Mouse (Mus musculus): ENCODE results near the gene Neurod4. TPM values are rescaled to one million over a fixed set of nuclear protein-coding genes. Genes with fewer than 3 reads are reported as not detected.
"Not testable (repeated sequence)": the region's sequence is repeated elsewhere in the genome, so short reads cannot be mapped to it uniquely, and the experiment has no call there.

Neurod4 gene
- polyA plus RNA-seq, 1 experiment = not detected

GRCm38 (mm10) chr10:130313531-130313930 is 33.5 kb upstream of the Neurod4 start:
- no peak overlapping the region for H3K4me3 ChIP-seq (replicated peaks; ENCODE audit: control insufficient read depth, low read depth, low read length)
- WGBS = 62% methylated on average over 1 of the region's 1 CpGs
- no peaks in the 10 kb centered on the region for H3K4me1 ChIP-seq (ENCODE audit: control insufficient read depth, insufficient read depth, low read length)
- no peak for TF ChIP-seq POLR2A (IDR thresholded peaks at IDR 0.05; ENCODE audit: borderline replicate concordance, control insufficient read depth, low read depth, low read length)
- TF ChIP-seq CTCF (IDR thresholded peaks at IDR 0.05; ENCODE audit: control insufficient read depth, insufficient read depth, low read length) = peak; percentile 57
- H3K27ac ChIP-seq (ENCODE audit: control insufficient read depth, insufficient read depth, low read depth, low read length, poor library complexity) = no peak overlapping the region

GRCm38 (mm10) chr10:130311534-130312227 is 31.6 kb upstream of the Neurod4 start:
- Histone ChIP-seq H3K27ac (ENCODE audit: control insufficient read depth, insufficient read depth, low read depth, low read length, poor library complexity) (no peak overlapping the region), H3K4me1 (ENCODE audit: control insufficient read depth, insufficient read depth, low read length) (no peaks in the 10 kb centered on the region), H3K4me3 (replicated peaks; ENCODE audit: control insufficient read depth, low read depth, low read length) (no peak overlapping the region)
- no peak for TF ChIP-seq POLR2A (IDR thresholded peaks at IDR 0.05; ENCODE audit: borderline replicate concordance, control insufficient read depth, low read depth, low read length)
- no peak for TF ChIP-seq CTCF (IDR thresholded peaks at IDR 0.05; ENCODE audit: control insufficient read depth, insufficient read depth, low read length)
- 10% methylated on average over 2 of the region's 2 CpGs for WGBS

GRCm38 (mm10) chr10:130304138-130304537 is 24.1 kb upstream of the Neurod4 start:
- 66% methylated on average over 4 of the region's 5 CpGs for WGBS
- H3K4me3 ChIP-seq (replicated peaks; ENCODE audit: control insufficient read depth, low read depth, low read length); H3K4me1 ChIP-seq (ENCODE audit: control insufficient read depth, insufficient read depth, low read length); H3K27ac ChIP-seq (ENCODE audit: control insufficient read depth, insufficient read depth, low read depth, low read length, poor library complexity): not testable (repeated sequence)

- TF ChIP-seq CTCF (IDR thresholded peaks at IDR 0.05; ENCODE audit: control insufficient read depth, insufficient read depth, low read length) = 0 out of 2 replicates have a peak, but pooled peaks have one; percentile 4
- H3K4me3 ChIP-seq (replicated peaks; ENCODE audit: control insufficient read depth, low read depth, low read length); H3K27ac ChIP-seq (ENCODE audit: control insufficient read depth, insufficient read depth, low read depth, low read length, poor library complexity); H3K4me1 ChIP-seq (ENCODE audit: control insufficient read depth, insufficient read depth, low read length): not testable (repeated sequence)
- WGBS = 15% methylated on average over 4 of the region's 4 CpGs
These were observed 18.7 kb upstream of the Neurod4 start for GRCm38 (mm10) chr10:130298748-130299147.

- 41% methylated on average over 3 of the region's 3 CpGs for WGBS
- Histone ChIP-seq H3K4me3 (replicated peaks; ENCODE audit: control insufficient read depth, low read depth, low read length) (no peak overlapping the region), H3K27ac (ENCODE audit: control insufficient read depth, insufficient read depth, low read depth, low read length, poor library complexity) (no peak overlapping the region), H3K4me1 (ENCODE audit: control insufficient read depth, insufficient read depth, low read length) (no peaks in the 10 kb centered on the region)
- no peak for TF ChIP-seq CTCF (IDR thresholded peaks at IDR 0.05; ENCODE audit: control insufficient read depth, insufficient read depth, low read length)
- no peak for TF ChIP-seq POLR2A (IDR thresholded peaks at IDR 0.05; ENCODE audit: borderline replicate concordance, control insufficient read depth, low read depth, low read length)
These were observed 13.8 kb upstream of the Neurod4 start for GRCm38 (mm10) chr10:130293741-130294408.

GRCm38 (mm10) chr10:130288007-130288406 is 8.0 kb upstream of the Neurod4 start:
- Histone ChIP-seq H3K27ac (ENCODE audit: control insufficient read depth, insufficient read depth, low read depth, low read length, poor library complexity) (no peak overlapping the region), H3K4me3 (replicated peaks; ENCODE audit: control insufficient read depth, low read depth, low read length) (no peak overlapping the region), H3K4me1 (ENCODE audit: control insufficient read depth, insufficient read depth, low read length) (no peaks in the 10 kb centered on the region)
- TF ChIP-seq CTCF (IDR thresholded peaks at IDR 0.05; ENCODE audit: control insufficient read depth, insufficient read depth, low read length) (no peak), POLR2A (IDR thresholded peaks at IDR 0.05; ENCODE audit: borderline replicate concordance, control insufficient read depth, low read depth, low read length) (no peak)
- WGBS = 43% methylated on average over 3 of the region's 3 CpGs

GRCm38 (mm10) chr10:130287201-130287600 is 7.2 kb upstream of the Neurod4 start:
- TF ChIP-seq CTCF (IDR thresholded peaks at IDR 0.05; ENCODE audit: control insufficient read depth, insufficient read depth, low read length) (no peak), POLR2A (IDR thresholded peaks at IDR 0.05; ENCODE audit: borderline replicate concordance, control insufficient read depth, low read depth, low read length) (no peak)
- 65% methylated on average over 1 of the region's 1 CpGs for WGBS
- Histone ChIP-seq H3K4me1 (ENCODE audit: control insufficient read depth, insufficient read depth, low read length) (no peaks in the 10 kb centered on the region), H3K27ac (ENCODE audit: control insufficient read depth, insufficient read depth, low read depth, low read length, poor library complexity) (no peak overlapping the region), H3K4me3 (replicated peaks; ENCODE audit: control insufficient read depth, low read depth, low read length) (no peak overlapping the region)

GRCm38 (mm10) chr10:130281982-130282449 is 2.0 kb upstream of the Neurod4 start:
- TF ChIP-seq POLR2A (IDR thresholded peaks at IDR 0.05; ENCODE audit: borderline replicate concordance, control insufficient read depth, low read depth, low read length) (no peak), CTCF (IDR thresholded peaks at IDR 0.05; ENCODE audit: control insufficient read depth, insufficient read depth, low read length) (no peak)
- H3K27ac ChIP-seq (ENCODE audit: control insufficient read depth, insufficient read depth, low read depth, low read length, poor library complexity) = no peak overlapping the region
- WGBS = 32% methylated on average over 1 of the region's 1 CpGs
- H3K4me1 ChIP-seq (ENCODE audit: control insufficient read depth, insufficient read depth, low read length) = no peaks in the 10 kb centered on the region
- no peak overlapping the region for H3K4me3 ChIP-seq (replicated peaks; ENCODE audit: control insufficient read depth, low read depth, low read length)
